8 mouse cellular contexts compared by ENCODE assay signal in the genomic region with DNA sequence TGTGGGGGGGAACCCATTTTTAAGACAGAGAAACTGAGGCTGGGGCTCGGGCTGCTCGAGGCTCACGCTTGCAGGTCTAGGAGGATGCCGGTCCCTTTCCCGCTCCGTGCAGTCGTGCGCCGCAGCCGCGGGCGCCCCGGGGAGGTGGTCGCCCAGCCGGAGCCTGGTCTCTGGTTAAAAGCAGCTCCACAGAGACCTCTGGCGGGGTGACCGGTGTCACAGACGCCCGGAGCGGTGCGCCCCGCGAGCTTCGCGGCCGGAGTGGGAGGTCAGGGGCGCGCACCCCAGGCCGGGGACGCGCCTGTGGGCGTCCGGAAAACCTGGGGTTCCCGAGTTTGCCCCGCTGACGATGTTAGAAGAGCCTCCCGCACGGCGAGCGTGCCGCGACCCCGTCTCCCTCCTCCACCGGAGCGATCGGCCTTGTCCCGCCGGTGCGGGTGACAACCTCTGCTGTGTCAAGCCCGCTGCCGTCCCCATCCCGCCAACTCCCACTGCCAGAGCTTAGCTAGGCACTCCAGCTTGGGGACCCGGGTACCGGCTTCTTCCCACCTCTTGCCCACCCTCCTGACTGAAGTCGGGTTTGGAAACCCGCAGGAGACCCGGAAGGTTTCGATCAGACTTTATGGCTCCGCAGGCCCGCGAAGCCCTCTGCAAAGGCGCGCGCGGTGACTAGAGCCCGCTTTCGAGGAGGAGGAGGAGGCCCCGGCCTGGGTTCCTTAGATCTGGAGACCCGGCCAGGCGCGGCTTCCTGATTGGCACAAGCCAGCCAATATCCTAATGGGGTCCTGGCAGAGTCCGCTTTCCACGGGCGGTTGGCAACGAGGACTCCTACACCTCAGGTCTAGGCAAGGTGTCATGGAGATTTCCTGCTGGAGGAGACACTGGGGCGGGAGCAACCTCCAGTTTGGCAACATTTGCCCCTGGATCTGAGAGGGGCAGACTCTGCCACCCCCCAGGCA. TPM values are rescaled to one million over a fixed set of nuclear protein-coding genes. Genes with fewer than 3 reads are reported as not detected.
DNase-seq lines count a peak whose midpoint lies in the region; ATAC-seq and TF ChIP-seq lines count a peak whose summit lies in the region.

No protein-coding gene starts in this region.

- no peaks in the 10 kb centered on the region for H3K36me3 ChIP-seq in megakaryocyte, embryonic 14.5 days (replicated peaks; ENCODE audit: low read length)
- no peaks in the 10 kb centered on the region for H3K36me3 ChIP-seq in forebrain, embryonic 12.5 days (replicated peaks)
- no peaks in the 10 kb centered on the region for H3K36me3 ChIP-seq in intestine, embryonic 14.5 days (ENCODE audit: control insufficient read depth, insufficient read depth, low read length)
- no peaks in the 10 kb centered on the region for H3K36me3 ChIP-seq in lung, postnatal 0 days (ENCODE audit: insufficient read depth, low read length)

- peak overlapping the region; percentile 83 for H3K9ac ChIP-seq in forebrain, embryonic 12.5 days
- H3K9ac ChIP-seq in intestine, embryonic 14.5 days (ENCODE audit: low read length), result peak overlapping the region; percentile 45
- H3K9ac ChIP-seq in lung, postnatal 0 days (replicated peaks; ENCODE audit: low read depth), result 0 out of 2 replicates have a peak overlapping the region, but pooled peaks have one; percentile 32

- peak; percentile 56 for DNase-seq in brain, adult 2 months (ENCODE audit: low read depth, low spot score)
- peak; percentile 79 for DNase-seq in intestine, embryonic 14.5 days (ENCODE audit: low spot score)
- DNase-seq in lung, postnatal 0 days (ENCODE audit: low spot score), result peak; percentile 15
- peak; percentile 49 for DNase-seq in right cerebral cortex, postnatal 25 days

- no peak for ATAC-seq in megakaryocyte, adult 5-6 weeks (ENCODE audit: poor library complexity, severe bottlenecking)
- peak; percentile 31 for ATAC-seq in forebrain, embryonic 12.5 days (ENCODE audit: low FRiP score)
- peak; percentile 10; the same call in 1 of the 2 replicates for ATAC-seq in intestine, embryonic 14.5 days (replicated peaks; ENCODE audit: low FRiP score, low TSS enrichment, low read depth)
- no peak for ATAC-seq in lung, postnatal 0 days
- ATAC-seq in megakaryocyte progenitor cell, adult 5-6 weeks (replicated peaks; ENCODE audit: poor library complexity), result no peak

- peak overlapping the region; percentile 94 for H3K4me3 ChIP-seq in megakaryocyte, embryonic 14.5 days (replicated peaks)
- H3K4me3 ChIP-seq in forebrain, embryonic 12.5 days (replicated peaks), result peak overlapping the region; percentile 73
- H3K4me3 ChIP-seq in intestine, embryonic 14.5 days (ENCODE audit: low read depth, low read length), result peak overlapping the region; percentile 63
- H3K4me3 ChIP-seq in lung, postnatal 0 days (ENCODE audit: low read depth, low read length), result peak overlapping the region; percentile 60

- no peak overlapping the region for H3K27ac ChIP-seq in forebrain, embryonic 12.5 days
- H3K27ac ChIP-seq in intestine, embryonic 14.5 days (ENCODE audit: low read depth), result no peak overlapping the region
- H3K27ac ChIP-seq in lung, postnatal 0 days (ENCODE audit: low read length), result no peak overlapping the region

- H3K9me3 ChIP-seq in megakaryocyte, embryonic 14.5 days, result no peaks in the 10 kb centered on the region
- no peaks in the 10 kb centered on the region for H3K9me3 ChIP-seq in forebrain, embryonic 12.5 days
- no peaks in the 10 kb centered on the region for H3K9me3 ChIP-seq in intestine, embryonic 14.5 days (ENCODE audit: control insufficient read depth, low read length)
- no peaks in the 10 kb centered on the region for H3K9me3 ChIP-seq in lung, postnatal 0 days (ENCODE audit: low read length)

- no peak for TF ChIP-seq CTCF in lung, postnatal 0 days (IDR thresholded peaks at IDR 0.05)

- peaks cover 36% of the 10 kb centered on the region for H3K4me1 ChIP-seq in megakaryocyte, embryonic 14.5 days
- peaks cover 35% of the 10 kb centered on the region for H3K4me1 ChIP-seq in forebrain, embryonic 12.5 days
- peaks cover 4% of the 10 kb centered on the region; the same call in 1 of the 2 replicates for H3K4me1 ChIP-seq in intestine, embryonic 14.5 days (replicated peaks; ENCODE audit: control insufficient read depth, insufficient read depth, low read length)
- peaks cover 4% of the 10 kb centered on the region for H3K4me1 ChIP-seq in lung, postnatal 0 days (ENCODE audit: insufficient read depth, low read depth, low read length)

- WGBS in forebrain, embryonic 12.5 days, result under 1% methylated on average over 69 of the region's 76 CpGs
- under 1% methylated on average over 76 of the region's 76 CpGs for WGBS in intestine, embryonic 14.5 days
- under 1% methylated on average over 68 of the region's 76 CpGs for WGBS in lung, postnatal 0 days

- TF ChIP-seq EP300 in lung, postnatal 0 days (IDR thresholded peaks at IDR 0.05), result no peak

- peak overlapping the region; percentile 97 for H3K4me2 ChIP-seq in forebrain, embryonic 12.5 days
- peak overlapping the region; percentile 99 for H3K4me2 ChIP-seq in intestine, embryonic 14.5 days (ENCODE audit: low read length)
- peak overlapping the region; percentile 100 for H3K4me2 ChIP-seq in lung, postnatal 0 days (replicated peaks; ENCODE audit: low read depth, low read length)

- peaks cover 93% of the 10 kb centered on the region for H3K27me3 ChIP-seq in megakaryocyte, embryonic 14.5 days (replicated peaks)
- peaks cover 40% of the 10 kb centered on the region for H3K27me3 ChIP-seq in forebrain, embryonic 12.5 days
- H3K27me3 ChIP-seq in intestine, embryonic 14.5 days (replicated peaks; ENCODE audit: control insufficient read depth, insufficient read depth, low read length), result peaks cover 50% of the 10 kb centered on the region
- peaks cover 14% of the 10 kb centered on the region for H3K27me3 ChIP-seq in lung, postnatal 0 days (replicated peaks; ENCODE audit: insufficient read depth, low read length)

RNA-seq across cellular contexts. Expression of gene Mmp17, which starts 0.9 kb away (rescaled TPM):
- polyA plus RNA-seq in megakaryocyte, embryonic 14.5 days (2012; ENCODE audit: insufficient read depth, low replicate concordance), result 0.76 TPM in 1 of 2 replicates, not detected in the other
- total RNA-seq in megakaryocyte, adult 5-6 weeks (2015), result 0.18 and 0.49 TPM in 2 replicates
- total RNA-seq in megakaryocyte, adult 5-6 weeks (2017), result 0.04 TPM in 2 replicates
- polyA plus RNA-seq in forebrain, embryonic 12.5 days (2016; fragmentation: Nextera tagmentation; extraction: Ambion mirVana), result 8.4 and 10.4 TPM in 2 replicates
- polyA plus RNA-seq in intestine, embryonic 14.5 days (2014; fragmentation: Nextera tagmentation; extraction: Ambion mirVana), result 2.9 and 3.8 TPM in 2 replicates
- 0.31 and 0.33 TPM in 2 replicates for polyA plus RNA-seq in lung, postnatal 0 days (2015; fragmentation: Nextera tagmentation; extraction: Ambion mirVana)
- 0.10 TPM in 1 of 2 replicates, not detected in the other for total RNA-seq in megakaryocyte progenitor cell, adult 5-6 weeks (2015)
- not detected in 2 replicates for total RNA-seq in megakaryocyte progenitor cell, adult 5-6 weeks (2017)

Comparison
In these comparisons a context has a peak if more than half of its experiments do, and no peak if none do; other contexts are left out.
1. ATAC-seq: peak in forebrain, embryonic 12.5 days (single experiment) and intestine, embryonic 14.5 days (single experiment); none in megakaryocyte, adult 5-6 weeks (single experiment), lung, postnatal 0 days (single experiment) and megakaryocyte progenitor cell, adult 5-6 weeks (single experiment).
2. DNase-seq: peak in every context shown above with its lines; median percentile 79 in intestine, embryonic 14.5 days; 56 in brain, adult 2 months; 49 in right cerebral cortex, postnatal 25 days; 15 in lung, postnatal 0 days.
3. H3K9ac ChIP-seq: peak in every context shown above with its lines; median percentile 83 in forebrain, embryonic 12.5 days; 45 in intestine, embryonic 14.5 days; 32 in lung, postnatal 0 days.
4. Peak in every context shown above with its lines, with median percentiles within 50 percentile points of each other: H3K4me3 ChIP-seq and H3K4me2 ChIP-seq.